Mouse (Mus musculus) fibroblast of lung, adult 2 months (primary cell): ENCODE results near the gene Gm43518.

Source experiments
- DNase-seq: peaks from one replicate; pipeline ENCODE4 v3.0.0-alpha.2; 2011; ENCODE audit warnings: low read depth

Gm43518 gene

GRCm38 (mm10) chr5:123933957-123934591 is 6.9 kb downstream of the Gm43518 start:
- no peak for DNase-seq

DNA sequence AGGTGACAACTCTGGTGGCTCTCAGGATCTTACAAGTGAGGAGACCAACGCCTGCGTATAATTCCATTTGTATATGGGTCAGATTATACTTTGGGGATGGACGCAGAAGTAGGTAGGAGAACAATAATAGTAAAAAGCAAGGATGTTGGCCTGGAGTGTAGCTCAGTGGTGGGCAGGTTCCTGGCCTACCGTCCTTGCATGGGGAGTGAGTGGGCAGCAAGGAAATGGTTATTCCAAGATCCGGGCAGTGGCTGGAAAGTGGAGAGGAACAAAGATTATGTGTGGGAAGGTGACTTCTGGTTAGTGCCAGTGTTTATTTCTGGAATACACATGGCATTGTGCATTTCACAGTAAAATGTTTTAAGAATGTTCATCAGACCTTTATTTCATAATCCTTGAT is 8.7 kb downstream of the Gm43518 start:
- no peak for DNase-seq

DNA sequence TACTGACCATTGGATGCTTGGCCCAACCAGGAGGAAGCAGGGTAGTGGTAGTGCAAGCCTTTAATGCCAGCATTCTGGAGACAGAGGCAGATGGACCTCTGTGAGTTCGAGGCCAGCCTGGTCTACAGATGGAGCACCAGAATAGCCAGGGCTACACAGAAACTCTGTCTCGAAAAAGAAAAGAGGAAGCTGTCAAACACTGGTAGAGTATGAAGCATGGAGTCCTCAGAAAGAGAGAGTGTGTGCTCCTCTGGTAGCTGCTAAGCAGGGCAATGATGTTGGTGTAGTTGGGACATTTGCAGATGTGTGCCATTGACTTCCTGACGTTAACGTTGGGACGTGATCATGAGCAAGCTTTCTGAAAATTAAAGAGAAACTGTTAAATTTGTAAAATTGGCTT is 11.3 kb downstream of the Gm43518 start:
- no peak for DNase-seq

DNA sequence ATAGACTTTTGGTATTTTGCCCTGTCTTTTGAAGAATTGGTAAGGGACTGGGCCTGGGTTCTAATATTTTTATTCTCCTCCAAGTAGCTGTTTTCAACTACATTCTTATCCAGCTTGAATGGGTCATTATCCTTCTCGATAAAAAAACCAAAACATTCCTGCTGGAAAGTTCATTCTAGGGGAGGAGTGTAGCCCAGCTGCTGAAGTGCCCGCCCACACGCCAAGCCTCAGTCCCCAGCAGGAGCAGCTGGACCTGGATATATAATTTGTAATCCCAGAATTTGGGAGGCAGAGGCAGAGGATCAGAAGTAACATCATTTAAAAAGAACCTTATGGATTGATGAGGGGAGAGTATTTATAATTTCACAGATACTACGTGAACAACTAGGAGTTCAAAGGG is 19.3 kb downstream of the Gm43518 start:
- no peak for DNase-seq

- peak; percentile 32 for DNase-seq
Observed at GRCm38 (mm10) chr5:123947041-123947761, 20.0 kb downstream of the Gm43518 start.

GRCm38 (mm10) chr5:123952365-123953045 is 25.3 kb downstream of the Gm43518 start:
- no peak for DNase-seq

DNA sequence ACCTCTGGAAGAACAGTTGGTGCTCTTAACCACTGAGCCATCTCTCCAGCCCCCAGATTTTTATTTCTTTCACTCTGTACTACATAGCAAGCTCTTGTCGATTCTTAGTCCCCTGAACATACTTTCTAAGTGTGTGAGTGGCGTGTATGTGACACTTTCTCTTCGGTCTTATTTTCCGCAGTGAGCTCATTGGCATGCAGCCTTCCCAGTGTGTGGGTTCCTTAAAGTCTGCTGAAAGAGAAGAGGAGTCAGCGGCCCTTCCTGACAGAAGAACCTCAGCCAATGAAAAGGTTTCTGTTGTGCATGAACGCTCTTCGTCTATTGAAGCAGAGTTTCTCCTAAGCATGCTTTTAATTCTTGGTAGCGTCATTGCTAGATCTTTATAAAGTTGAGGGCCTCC is 30.0 kb downstream of the Gm43518 start:
- DNase-seq, result no peak

- DNase-seq, result no peak
Observed at GRCm38 (mm10) chr5:123959018-123959417, 31.8 kb downstream of the Gm43518 start.

DNA sequence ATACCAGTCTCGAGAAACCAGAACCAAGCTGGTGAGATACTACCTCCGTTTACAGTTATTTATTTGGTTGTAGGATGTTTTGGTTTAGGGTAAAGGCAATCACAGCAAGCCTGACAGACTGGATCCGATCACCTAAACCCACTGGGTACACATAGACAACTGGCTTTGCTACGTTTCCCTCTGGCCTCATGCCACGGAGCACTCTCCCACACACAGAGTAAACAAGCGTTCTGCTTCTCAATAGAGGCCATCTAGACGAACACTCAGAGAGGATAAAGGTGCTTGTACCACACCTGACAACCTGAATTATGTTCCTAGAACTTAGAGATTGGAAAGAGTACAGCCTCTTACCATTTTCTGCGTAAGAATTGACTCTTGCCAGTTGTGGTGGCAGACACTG is 32.9 kb downstream of the Gm43518 start:
- no peak for DNase-seq

DNA sequence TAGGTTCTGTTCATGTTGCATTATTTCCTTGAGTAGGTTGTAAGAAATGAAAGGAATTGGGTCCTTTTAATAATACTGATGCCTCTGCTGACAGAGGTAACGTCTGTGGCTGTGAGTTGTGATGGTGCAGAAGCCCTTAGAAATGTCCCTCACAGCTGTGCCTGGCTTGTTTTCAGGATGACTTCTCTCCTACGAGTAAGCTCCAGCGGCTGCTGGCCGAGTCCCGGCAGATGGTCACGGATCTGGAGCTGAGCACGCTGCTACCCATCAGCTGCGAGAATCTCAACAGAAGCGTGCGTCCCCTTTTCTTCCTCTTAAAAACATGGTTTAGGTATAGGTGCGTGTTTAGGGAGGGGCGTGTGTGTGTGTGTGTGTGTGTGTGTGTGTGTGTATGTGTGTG is 33.8 kb downstream of the Gm43518 start:
- no peak for DNase-seq

- DNase-seq, result no peak
Observed at GRCm38 (mm10) chr5:123964208-123964607, 37.0 kb downstream of the Gm43518 start.

- no peak for DNase-seq
Observed at GRCm38 (mm10) chr5:123966759-123967158, 39.5 kb downstream of the Gm43518 start.

- no peak for DNase-seq
Observed at GRCm38 (mm10) chr5:123968468-123968867, 41.2 kb downstream of the Gm43518 start.

GRCm38 (mm10) chr5:123969216-123969615 is 42.0 kb downstream of the Gm43518 start:
- DNase-seq, result no peak

- DNase-seq, result no peak
Observed at GRCm38 (mm10) chr5:123970576-123970975, 43.4 kb downstream of the Gm43518 start.

DNA sequence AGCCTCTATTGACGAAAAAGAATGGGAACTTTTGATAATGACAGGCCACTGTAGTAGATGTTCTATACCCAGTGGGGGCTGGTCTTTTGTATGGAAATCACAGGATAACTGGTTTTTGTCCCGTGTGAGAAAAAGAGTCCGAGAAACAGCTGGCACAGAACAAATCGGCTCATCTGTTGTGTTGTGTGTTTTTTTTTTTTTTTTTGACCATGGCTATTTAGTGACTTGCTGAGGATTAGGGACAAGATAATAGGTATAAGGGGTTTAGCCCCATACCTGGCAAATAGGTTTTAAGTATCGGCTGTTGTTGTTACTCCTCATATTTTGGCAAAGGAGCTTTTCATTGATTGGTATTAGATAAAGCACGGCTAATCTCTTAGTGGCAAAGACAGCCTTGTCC is 45.2 kb downstream of the Gm43518 start:
- no peak for DNase-seq

- no peak for DNase-seq
Observed at GRCm38 (mm10) chr5:123973299-123974178, 46.3 kb downstream of the Gm43518 start, which contains the start of gene Hip1r. Gene Hip1r, plus strand, starts transcription at chr5:123973628.

GRCm38 (mm10) chr5:123974179-123974485 is 46.9 kb downstream of the Gm43518 start:
- DNase-seq, result no peak

DNA sequence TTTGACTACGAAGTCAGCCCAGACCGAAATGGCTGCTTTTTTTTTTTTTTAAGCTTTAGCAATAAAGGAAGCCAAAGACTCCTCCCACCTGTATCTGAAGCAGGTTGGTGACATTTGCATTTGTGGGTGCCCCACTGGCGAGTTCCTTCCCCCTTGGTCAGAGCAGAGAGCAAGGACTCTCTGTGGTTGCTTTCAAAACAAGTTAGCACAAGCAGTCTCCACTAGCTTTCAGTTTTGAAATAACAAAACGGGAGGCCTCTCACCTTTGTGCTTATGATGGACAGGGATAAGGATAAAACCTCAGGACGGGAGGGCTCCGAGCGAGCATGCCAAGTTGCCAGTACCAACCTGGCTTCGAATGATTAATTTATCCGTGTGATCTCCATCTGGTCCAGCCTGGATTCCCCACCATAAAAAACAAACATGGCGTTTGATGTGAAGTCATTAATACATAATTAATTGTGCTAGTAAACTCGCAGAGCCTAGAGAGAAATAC is 47.4 kb downstream of the Gm43518 start:
- DNase-seq, result no peak

GRCm38 (mm10) chr5:123975668-123976180 is 48.5 kb downstream of the Gm43518 start:
- DNase-seq, result no peak

GRCm38 (mm10) chr5:123977231-123977630 is 50.0 kb downstream of the Gm43518 start:
- DNase-seq, result no peak

DNA sequence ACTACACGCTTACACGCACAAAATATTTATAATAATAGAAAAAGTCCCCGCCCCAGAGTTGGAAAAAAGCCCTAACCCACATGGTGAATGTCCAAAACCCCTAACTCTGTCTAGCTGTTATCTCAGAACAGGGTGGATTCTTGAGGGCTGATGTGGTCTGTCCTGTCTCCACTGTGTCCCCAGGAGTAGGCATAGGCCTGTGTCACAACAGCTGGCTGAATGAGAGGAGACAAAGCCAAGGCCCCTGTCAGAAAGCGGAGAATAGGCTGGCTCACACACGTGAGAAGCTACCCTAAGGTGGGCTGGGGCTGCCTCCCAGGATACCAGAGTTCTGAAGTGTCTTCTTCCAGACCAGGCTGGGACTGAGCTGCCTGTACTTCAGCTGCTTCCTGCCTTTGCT is 50.9 kb downstream of the Gm43518 start:
- DNase-seq, result no peak
